Mouse (Mus musculus): ENCODE results near the gene Ubl7. TPM values are rescaled to one million over a fixed set of nuclear protein-coding genes. Genes with fewer than 3 reads are reported as not detected.

Gene Ubl7
- polyA plus RNA-seq, 1 experiment: 88.3 TPM

DNA sequence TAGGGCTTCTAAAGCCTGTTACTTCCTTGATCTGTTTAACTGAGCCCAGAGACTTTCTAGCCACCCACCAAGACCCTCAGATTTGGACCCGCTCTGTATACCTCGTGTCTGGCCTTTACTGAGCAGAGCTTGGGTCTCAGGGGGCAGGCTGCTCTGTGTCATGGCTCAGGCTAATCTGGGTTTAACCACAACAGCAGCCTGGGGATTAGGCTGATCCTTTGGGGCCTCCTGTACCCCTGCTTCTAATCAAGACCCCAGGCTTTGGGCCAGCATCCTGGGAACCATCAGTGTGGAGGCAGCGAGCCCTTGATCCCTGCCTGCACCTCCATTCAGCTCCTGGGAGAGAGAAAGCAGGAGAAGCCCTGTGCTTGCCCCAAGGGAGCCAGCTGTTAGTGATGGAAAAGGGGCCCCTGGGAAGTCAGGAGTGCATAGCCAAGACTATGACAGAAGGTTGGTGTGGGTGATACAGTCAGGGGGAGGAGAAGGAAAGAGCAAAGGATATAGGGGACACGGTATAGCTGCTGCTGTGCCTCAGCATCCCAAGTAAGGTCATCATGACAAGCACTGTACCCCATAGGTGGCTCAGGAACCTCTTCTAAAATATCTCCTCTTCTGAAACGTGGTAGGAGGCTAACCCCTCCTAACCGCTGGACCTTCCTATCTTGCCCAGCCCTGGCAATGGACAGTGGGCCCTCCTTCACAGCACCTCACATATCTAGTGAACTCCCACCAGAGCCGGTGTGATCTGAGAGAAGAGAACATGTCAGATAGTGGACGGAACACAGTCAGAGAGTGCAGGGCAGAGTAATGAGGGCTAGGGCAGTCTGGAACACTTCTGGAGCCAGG is 35.2 kb downstream of the Ubl7 start:
- Histone ChIP-seq H3K27me3 (ENCODE audit: control insufficient read depth, insufficient read depth, low read length) (no peaks in the 10 kb centered on the region), H3K4me1 (ENCODE audit: control insufficient read depth, insufficient read depth, insufficient read length) (peaks cover 25% of the 10 kb centered on the region; the same call in 1 of the 2 replicates), H3K4me3 (ENCODE audit: extremely low read depth, insufficient read depth, insufficient read length) (no peak overlapping the region), H3K36me3 (ENCODE audit: control insufficient read depth, insufficient read depth, low read length) (no peaks in the 10 kb centered on the region), H3K27ac (ENCODE audit: insufficient read depth, low read length) (no peak overlapping the region)
- DNase-seq (ENCODE audit: low read depth in 1 of 2, low spot score in 2 of 2): no peak
- 73% methylated on average over 8 of the region's 8 CpGs for WGBS
- no peak for TF ChIP-seq POLR2A (IDR thresholded peaks at IDR 0.05; ENCODE audit: low read depth, low read length)
- no peak for TF ChIP-seq CTCF (IDR thresholded peaks at IDR 0.05; ENCODE audit: extremely low read depth, insufficient read depth, insufficient read length, insufficient replicate concordance)

GRCm38 (mm10) chr9:57947381-57948030 is 36.7 kb downstream of the Ubl7 start:
- Histone ChIP-seq H3K4me3 (ENCODE audit: extremely low read depth, insufficient read depth, insufficient read length) (no peak overlapping the region), H3K27ac (ENCODE audit: insufficient read depth, low read length) (no peak overlapping the region), H3K36me3 (ENCODE audit: control insufficient read depth, insufficient read depth, low read length) (no peaks in the 10 kb centered on the region), H3K27me3 (ENCODE audit: control insufficient read depth, insufficient read depth, low read length) (no peaks in the 10 kb centered on the region), H3K4me1 (ENCODE audit: control insufficient read depth, insufficient read depth, insufficient read length) (peaks cover 18% of the 10 kb centered on the region; the same call in 1 of the 2 replicates)
- no peak for DNase-seq (ENCODE audit: low read depth in 1 of 2, low spot score in 2 of 2)
- TF ChIP-seq CTCF (IDR thresholded peaks at IDR 0.05; ENCODE audit: extremely low read depth, insufficient read depth, insufficient read length, insufficient replicate concordance): no peak
- no peak for TF ChIP-seq POLR2A (IDR thresholded peaks at IDR 0.05; ENCODE audit: low read depth, low read length)
- WGBS: 83% methylated on average over 7 of the region's 7 CpGs

DNA sequence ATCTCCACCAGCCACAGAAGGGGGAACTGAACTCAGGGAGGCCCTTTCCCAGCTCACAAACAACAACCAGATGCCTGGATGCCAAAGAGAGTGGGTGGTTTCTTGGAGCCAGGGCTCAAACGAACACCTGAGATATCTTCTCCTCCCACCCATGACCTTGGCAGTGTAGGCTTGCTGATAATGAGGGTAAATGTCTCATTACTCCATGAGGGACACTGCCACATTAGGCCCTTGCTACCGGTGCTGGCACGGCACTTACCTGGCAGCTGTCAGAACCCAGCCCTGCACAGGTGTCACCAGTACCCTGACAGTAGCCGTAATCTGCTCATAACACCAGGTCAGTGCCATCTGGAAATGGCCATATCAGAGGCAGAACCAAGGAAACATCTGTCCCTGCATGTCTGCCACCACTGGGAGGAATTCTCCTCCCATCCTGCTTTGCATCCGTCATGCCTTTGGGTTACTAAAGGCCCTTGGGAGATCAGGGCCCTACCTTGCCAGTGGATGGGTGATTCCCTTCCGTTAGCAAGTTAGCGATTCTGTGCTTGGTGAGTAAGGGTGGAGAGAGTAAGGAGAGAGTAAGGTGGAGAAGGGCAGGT is 37.7 kb downstream of the Ubl7 start:
- Histone ChIP-seq H3K4me1 (ENCODE audit: control insufficient read depth, insufficient read depth, insufficient read length) (peaks cover 13% of the 10 kb centered on the region; the same call in 1 of the 2 replicates), H3K27ac (ENCODE audit: insufficient read depth, low read length) (no peak overlapping the region), H3K36me3 (ENCODE audit: control insufficient read depth, insufficient read depth, low read length) (no peaks in the 10 kb centered on the region), H3K4me3 (ENCODE audit: extremely low read depth, insufficient read depth, insufficient read length) (no peak overlapping the region), H3K27me3 (ENCODE audit: control insufficient read depth, insufficient read depth, low read length) (no peaks in the 10 kb centered on the region)
- no peak for TF ChIP-seq CTCF (IDR thresholded peaks at IDR 0.05; ENCODE audit: extremely low read depth, insufficient read depth, insufficient read length, insufficient replicate concordance)
- TF ChIP-seq POLR2A (IDR thresholded peaks at IDR 0.05; ENCODE audit: low read depth, low read length): no peak
- 85% methylated on average over 7 of the region's 7 CpGs for WGBS
- no peak for DNase-seq (ENCODE audit: low read depth in 1 of 2, low spot score in 2 of 2)

- DNase-seq (ENCODE audit: low read depth in 1 of 2, low spot score in 2 of 2): no peak
- TF ChIP-seq CTCF (IDR thresholded peaks at IDR 0.05; ENCODE audit: extremely low read depth, insufficient read depth, insufficient read length, insufficient replicate concordance) (no peak), POLR2A (IDR thresholded peaks at IDR 0.05; ENCODE audit: low read depth, low read length) (no peak)
- Histone ChIP-seq H3K4me3 (ENCODE audit: extremely low read depth, insufficient read depth, insufficient read length) (no peak overlapping the region), H3K27ac (ENCODE audit: insufficient read depth, low read length) (no peak overlapping the region), H3K4me1 (ENCODE audit: control insufficient read depth, insufficient read depth, insufficient read length) (peaks cover 9% of the 10 kb centered on the region; the same call in 1 of the 2 replicates), H3K36me3 (ENCODE audit: control insufficient read depth, insufficient read depth, low read length) (no peaks in the 10 kb centered on the region), H3K27me3 (ENCODE audit: control insufficient read depth, insufficient read depth, low read length) (no peaks in the 10 kb centered on the region)
- WGBS: 84% methylated on average over 8 of the region's 8 CpGs
These were observed 38.4 kb downstream of the Ubl7 start for GRCm38 (mm10) chr9:57949102-57949704.

DNA sequence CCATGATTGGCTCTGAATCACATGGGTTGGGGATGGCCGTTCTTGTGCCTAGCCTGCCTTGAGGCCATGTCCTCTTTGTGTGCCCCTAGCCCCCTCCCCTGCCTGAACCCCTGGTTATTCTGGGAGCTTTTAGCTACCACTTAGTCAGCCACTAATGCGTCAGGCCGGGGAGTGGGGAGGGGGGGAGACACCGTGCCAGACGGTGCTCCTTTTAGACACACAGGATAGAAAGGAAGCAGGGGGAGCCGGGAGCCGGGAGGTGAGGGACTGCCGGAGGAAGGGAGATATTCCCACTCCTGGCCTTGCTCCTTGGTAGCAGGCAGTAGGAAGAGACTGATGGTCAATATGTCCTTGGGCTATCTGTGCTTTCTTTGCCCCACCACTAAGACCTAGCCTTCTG is 39.1 kb downstream of the Ubl7 start:
- Histone ChIP-seq H3K4me1 (ENCODE audit: control insufficient read depth, insufficient read depth, insufficient read length) (peaks cover 12% of the 10 kb centered on the region; the same call in 1 of the 2 replicates), H3K4me3 (ENCODE audit: extremely low read depth, insufficient read depth, insufficient read length) (no peak overlapping the region), H3K36me3 (ENCODE audit: control insufficient read depth, insufficient read depth, low read length) (no peaks in the 10 kb centered on the region), H3K27me3 (ENCODE audit: control insufficient read depth, insufficient read depth, low read length) (no peaks in the 10 kb centered on the region), H3K27ac (ENCODE audit: insufficient read depth, low read length) (no peak overlapping the region)
- 87% methylated on average over 8 of the region's 8 CpGs for WGBS
- DNase-seq (ENCODE audit: low read depth in 1 of 2, low spot score in 2 of 2): no peak
- TF ChIP-seq CTCF (IDR thresholded peaks at IDR 0.05; ENCODE audit: extremely low read depth, insufficient read depth, insufficient read length, insufficient replicate concordance) (no peak), POLR2A (IDR thresholded peaks at IDR 0.05; ENCODE audit: low read depth, low read length) (no peak)

DNA sequence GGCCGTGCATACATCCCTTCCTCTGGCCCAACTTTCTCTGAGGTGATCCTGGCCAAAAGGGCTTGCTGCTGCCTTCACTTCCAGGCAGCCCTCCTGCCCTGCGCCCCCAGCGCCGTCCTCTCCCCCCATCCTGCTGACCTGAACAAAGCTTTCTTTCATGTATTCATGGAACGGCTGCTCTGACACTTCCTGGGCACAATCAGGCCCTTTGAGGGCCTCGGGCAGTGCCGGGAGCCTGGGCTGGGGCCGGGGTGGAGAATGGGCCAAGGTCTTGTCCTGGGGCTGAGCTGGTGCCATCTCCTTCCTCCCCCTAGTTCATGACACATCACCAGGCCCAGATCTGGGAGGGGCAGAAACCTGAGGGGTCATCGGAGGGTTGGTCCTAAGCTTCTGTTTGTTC is 39.7 kb downstream of the Ubl7 start:
- no peak for DNase-seq (ENCODE audit: low read depth in 1 of 2, low spot score in 2 of 2)
- WGBS: 88% methylated on average over 9 of the region's 9 CpGs
- Histone ChIP-seq H3K27ac (ENCODE audit: insufficient read depth, low read length) (no peak overlapping the region), H3K4me3 (ENCODE audit: extremely low read depth, insufficient read depth, insufficient read length) (no peak overlapping the region), H3K27me3 (ENCODE audit: control insufficient read depth, insufficient read depth, low read length) (no peaks in the 10 kb centered on the region), H3K4me1 (ENCODE audit: control insufficient read depth, insufficient read depth, insufficient read length) (peaks cover 18% of the 10 kb centered on the region; the same call in 1 of the 2 replicates), H3K36me3 (ENCODE audit: control insufficient read depth, insufficient read depth, low read length) (no peaks in the 10 kb centered on the region)
- TF ChIP-seq POLR2A (IDR thresholded peaks at IDR 0.05; ENCODE audit: low read depth, low read length): no peak
- TF ChIP-seq CTCF (IDR thresholded peaks at IDR 0.05; ENCODE audit: extremely low read depth, insufficient read depth, insufficient read length, insufficient replicate concordance): no peak
